Mouse (Mus musculus): ENCODE results near the gene Trp53inp2. TPM values are rescaled to one million over a fixed set of nuclear protein-coding genes. Genes with fewer than 3 reads are reported as not detected.

Trp53inp2 gene
- polyA plus RNA-seq, 1 experiment = 100 TPM

DNA sequence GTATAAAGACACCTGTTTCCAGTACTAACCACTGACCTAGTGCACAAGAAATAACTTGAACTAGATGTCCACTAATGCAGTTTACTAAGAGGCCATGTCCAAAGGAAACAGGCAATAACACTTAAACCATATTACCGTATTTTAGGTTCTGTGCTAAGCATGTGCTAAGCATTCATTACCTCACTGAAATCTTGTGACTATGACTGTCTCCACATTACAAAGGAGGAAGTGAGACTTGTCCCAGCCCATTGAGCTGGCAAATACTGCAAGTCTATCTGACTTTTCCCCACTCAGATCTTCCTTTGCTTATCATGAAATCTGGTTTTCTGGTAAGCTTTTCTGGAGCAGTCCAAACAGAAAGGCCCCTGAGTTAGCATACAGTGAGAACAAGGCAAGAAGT is 23.8 kb downstream of the Trp53inp2 start:
- Histone ChIP-seq H3K4me2 (ENCODE audit: low read depth) (no peak overlapping the region), H3K79me2 (ENCODE audit: control insufficient read depth, insufficient read depth) (no peaks in the 10 kb centered on the region), H3K36me3 (ENCODE audit: control insufficient read depth, insufficient read depth) (peaks cover 26% of the 10 kb centered on the region), H3ac (ENCODE audit: control insufficient read depth, insufficient read length) (no peak overlapping the region), H3K27me3 (ENCODE audit: control insufficient read depth, insufficient read depth, insufficient read length) (no peaks in the 10 kb centered on the region), H3K4me3 (no peak overlapping the region)
- TF ChIP-seq REST (IDR thresholded peaks at IDR 0.05; ENCODE audit: insufficient read depth, insufficient read length) (no peak), MYOG (IDR thresholded peaks at IDR 0.05; ENCODE audit: control insufficient read depth in 1 of 3, insufficient read depth in 1 of 3, insufficient read length in 2 of 3, low read depth in 2 of 3) (no peak), TCF3 (IDR thresholded peaks at IDR 0.05; ENCODE audit: insufficient read length, low read depth) (no peak), MYOD1 (IDR thresholded peaks at IDR 0.05; ENCODE audit: control insufficient read depth in 1 of 3, insufficient read length in 2 of 3, low read depth in 2 of 3) (no peak), CEBPB (IDR thresholded peaks at IDR 0.05; ENCODE audit: insufficient read depth, poor library complexity, severe bottlenecking) (no peak), E2F4 (IDR thresholded peaks at IDR 0.05; ENCODE audit: insufficient read depth) (no peak), POLR2A (IDR thresholded peaks at IDR 0.05; ENCODE audit: insufficient read length, low read depth) (no peak), USF1 (IDR thresholded peaks at IDR 0.05; ENCODE audit: low read depth) (no peak), TCF12 (IDR thresholded peaks at IDR 0.05; ENCODE audit: insufficient read depth, poor library complexity, severe bottlenecking) (no peak), POLR2AphosphoS2 (IDR thresholded peaks at IDR 0.05; ENCODE audit: insufficient read length, low read depth) (no peak), MAX (IDR thresholded peaks at IDR 0.05; ENCODE audit: low read depth) (no peak), SRF (IDR thresholded peaks at IDR 0.05; ENCODE audit: control insufficient read depth, insufficient read length, low read depth) (no peak)

DNA sequence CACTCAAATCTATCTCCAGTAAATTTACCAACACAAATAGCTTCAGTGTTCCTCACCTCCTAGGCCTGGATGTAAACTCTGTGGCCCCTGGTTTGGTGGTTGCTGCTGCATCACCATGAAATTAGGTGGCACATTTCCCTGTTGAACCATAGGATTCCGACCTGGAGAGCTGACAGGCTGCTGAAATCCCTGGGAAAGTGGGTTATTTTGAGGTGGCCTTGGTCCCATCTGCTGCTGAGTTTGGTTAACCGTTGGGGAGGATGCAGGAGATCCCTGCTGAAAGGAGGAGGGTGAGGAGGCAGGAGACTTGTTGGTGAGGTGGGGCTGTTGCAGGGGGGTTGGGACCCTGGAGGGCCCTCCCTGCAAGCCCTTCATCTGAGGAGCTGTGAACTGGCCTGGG is 40.1 kb downstream of the Trp53inp2 start:
- Histone ChIP-seq H3K79me2 (ENCODE audit: control insufficient read depth, insufficient read depth) (no peaks in the 10 kb centered on the region), H3K27me3 (ENCODE audit: control insufficient read depth, insufficient read depth, insufficient read length) (no peaks in the 10 kb centered on the region), H3K4me3 (no peak overlapping the region), H3K4me2 (ENCODE audit: low read depth) (no peak overlapping the region), H3ac (ENCODE audit: control insufficient read depth, insufficient read length) (no peak overlapping the region), H3K36me3 (ENCODE audit: control insufficient read depth, insufficient read depth) (peaks cover 52% of the 10 kb centered on the region)
- TF ChIP-seq USF1 (IDR thresholded peaks at IDR 0.05; ENCODE audit: low read depth) (no peak), TCF12 (IDR thresholded peaks at IDR 0.05; ENCODE audit: insufficient read depth, poor library complexity, severe bottlenecking) (no peak)

DNA sequence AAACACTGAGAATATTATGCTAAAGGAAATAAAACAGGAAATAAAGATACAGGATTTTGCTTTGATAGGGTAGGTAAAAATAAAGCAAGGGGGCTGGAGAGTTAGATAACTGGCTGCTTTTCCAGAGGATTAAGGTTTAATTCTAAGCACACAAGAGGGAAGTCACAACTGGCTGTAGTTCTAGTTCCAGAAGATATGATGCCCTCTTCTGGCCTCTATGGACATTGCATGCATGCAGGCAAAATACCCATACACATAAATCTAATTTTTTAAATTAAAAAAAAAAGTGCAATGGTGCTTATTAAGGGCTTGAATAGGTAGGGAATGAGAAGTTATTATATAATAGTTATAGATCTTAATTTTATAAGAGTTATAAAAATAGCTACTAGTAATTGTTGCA is 55.6 kb downstream of the Trp53inp2 start:
- Histone ChIP-seq H3ac (ENCODE audit: control insufficient read depth, insufficient read length) (no peak overlapping the region), H3K36me3 (ENCODE audit: control insufficient read depth, insufficient read depth) (peaks cover 46% of the 10 kb centered on the region)

More for the DNA sequence above, 55.6 kb downstream of the Trp53inp2 start:
- Histone ChIP-seq H3K4me3 (no peak overlapping the region), H3K27me3 (ENCODE audit: control insufficient read depth, insufficient read depth, insufficient read length) (no peaks in the 10 kb centered on the region), H3K79me2 (ENCODE audit: control insufficient read depth, insufficient read depth) (no peaks in the 10 kb centered on the region), H3K4me2 (ENCODE audit: low read depth) (no peak overlapping the region)
- TF ChIP-seq MAX (IDR thresholded peaks at IDR 0.05; ENCODE audit: low read depth) (no peak), MYOG (IDR thresholded peaks at IDR 0.05; ENCODE audit: control insufficient read depth in 1 of 3, insufficient read depth in 1 of 3, insufficient read length in 2 of 3, low read depth in 2 of 3) (no peak), SRF (IDR thresholded peaks at IDR 0.05; ENCODE audit: control insufficient read depth, insufficient read length, low read depth) (no peak), TCF3 (IDR thresholded peaks at IDR 0.05; ENCODE audit: insufficient read length, low read depth) (no peak)

Other genes starting within 250 kb of the Trp53inp2 start
- 8.8 TPM for gene Itch, start 247.6 kb upstream of the Trp53inp2 start, polyA plus RNA-seq (2012; fragmentation: generic; extraction: Trizol)
- gene Dynlrb1, start 144.5 kb upstream of the Trp53inp2 start, polyA plus RNA-seq (2012; fragmentation: generic; extraction: Trizol) = 418 TPM
- 413 TPM for gene Map1lc3a, start 104.8 kb upstream of the Trp53inp2 start, polyA plus RNA-seq (2012; fragmentation: generic; extraction: Trizol)
- gene Pigu, start 23.6 kb upstream of the Trp53inp2 start, polyA plus RNA-seq (2012; fragmentation: generic; extraction: Trizol) = 27.0 TPM
- 11.0 TPM for gene Ncoa6, start 92.8 kb downstream of the Trp53inp2 start, polyA plus RNA-seq (2012; fragmentation: generic; extraction: Trizol)
- 25.8 TPM for gene Acss2, start 136.9 kb downstream of the Trp53inp2 start, polyA plus RNA-seq (2012; fragmentation: generic; extraction: Trizol)
- gene Ggt7, start 137.2 kb downstream of the Trp53inp2 start, polyA plus RNA-seq (2012; fragmentation: generic; extraction: Trizol) = 6.6 TPM
- gene Gss, start 211.8 kb downstream of the Trp53inp2 start, polyA plus RNA-seq (2012; fragmentation: generic; extraction: Trizol) = 55.3 TPM
- 12.2 TPM for gene Myh7b, start 230.2 kb downstream of the Trp53inp2 start, polyA plus RNA-seq (2012; fragmentation: generic; extraction: Trizol)